Mouse (Mus musculus): Measurements from ENCODE around the gene Pdzk1ip1.

Gene Pdzk1ip1

GRCm38 (mm10) chr4:115123507-115123906 lies 35.0 kb downstream of the Pdzk1ip1 start:
- no peak for DNase-seq

- DNase-seq, result no peak
Observed at GRCm38 (mm10) chr4:115124713-115125112, 36.2 kb downstream of the Pdzk1ip1 start.

- peak; percentile 13 for DNase-seq
Observed at GRCm38 (mm10) chr4:115133085-115133484, 44.6 kb downstream of the Pdzk1ip1 start.

- DNase-seq, result peak; percentile 82
Observed at GRCm38 (mm10) chr4:115133621-115134295, 45.2 kb downstream of the Pdzk1ip1 start, which contains the start of gene Cyp4x1. TSS of gene Cyp4x1 (minus strand) at chr4:115134281.

- no peak for DNase-seq
Observed at GRCm38 (mm10) chr4:115134296-115134630, 45.8 kb downstream of the Pdzk1ip1 start.

All from right cerebral cortex, adult 18-20 months (tissue).